Comparison of ENCODE assay signal across 10 mouse cellular contexts in the genomic region with DNA sequence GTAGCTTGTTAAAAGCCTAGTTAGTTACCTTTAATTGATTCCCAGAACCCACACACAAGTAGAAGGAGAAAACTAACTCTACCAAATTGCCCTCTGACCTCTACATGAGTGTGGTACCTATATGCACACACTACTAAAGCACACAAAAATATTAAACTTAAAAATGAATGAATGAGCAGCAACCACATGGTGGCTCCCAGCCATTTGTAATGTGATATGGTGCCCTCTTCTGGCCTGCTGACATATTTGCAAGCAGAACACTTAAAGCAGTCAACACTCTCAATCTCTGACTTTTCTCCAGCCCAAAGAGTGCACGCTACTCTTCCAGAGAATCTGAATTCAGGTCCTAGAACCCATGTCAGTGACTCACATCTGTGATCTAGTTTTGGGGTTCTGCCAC. TPM values are rescaled to one million over a fixed set of nuclear protein-coding genes. Genes with fewer than 3 reads are reported as not detected.
DNase-seq lines count a peak whose midpoint lies in the region; ATAC-seq lines count a peak whose summit lies in the region.
"Had no signal": no experiment of that assay in that cellular context is flagged by ENCODE, and none has a peak within 500 bp of the region (broad histone marks: within the 10 kb centered on the region; RNA-seq: fewer than 3 reads in every experiment).

No protein-coding gene starts in this region.

- no peaks in the 10 kb centered on the region for H3K27me3 ChIP-seq in midbrain, embryonic 11.5 days (ENCODE audit: control insufficient read depth, insufficient read depth, low read length)
- H3K27me3 ChIP-seq: embryonic facial prominence, embryonic 12.5 days; liver, embryonic 15.5 days had no signal

- H3K4me1 ChIP-seq in midbrain, embryonic 11.5 days (ENCODE audit: control insufficient read depth, insufficient read depth, low read length): no peaks in the 10 kb centered on the region
- H3K4me1 ChIP-seq: embryonic facial prominence, embryonic 12.5 days had no signal

- H3K27ac ChIP-seq in midbrain, embryonic 11.5 days (ENCODE audit: low read depth, low read length): no peak overlapping the region
- H3K27ac ChIP-seq: embryonic facial prominence, embryonic 12.5 days; liver, embryonic 15.5 days had no signal

- H3K4me2 ChIP-seq in midbrain, embryonic 11.5 days: no peak overlapping the region
- H3K4me2 ChIP-seq: embryonic facial prominence, embryonic 12.5 days; liver, embryonic 15.5 days had no signal

- no peak for DNase-seq in frontal cortex, postnatal 25 days (ENCODE audit: low spot score in 2 of 2)
- peak; percentile 74 to 76 for DNase-seq in B cell, adult 2 months
- peak; percentile 25 for DNase-seq in adrenal gland, postnatal 25 days
- DNase-seq in layer of hippocampus, postnatal 14 days (ENCODE audit: low spot score in 2 of 2): peak; percentile 12 to 58
- peak; percentile 87 for DNase-seq in midbrain, embryonic 11.5 days (ENCODE audit: low spot score, missing footprints)
- peak; percentile 35 for DNase-seq in telencephalon, adult 2 months (ENCODE audit: low read depth, low spot score)

- H3K36me3 ChIP-seq in midbrain, embryonic 11.5 days (ENCODE audit: control insufficient read depth, insufficient read depth, low read length): 0 out of 2 replicates have a peak, but pooled peaks cover 2% of the 10 kb centered on the region

- ATAC-seq in frontal cortex, adult (ENCODE audit: low TSS enrichment): peak; percentile 72
- peak; percentile 94 for ATAC-seq in erythroid progenitor cell, adult 5-6 weeks (replicated peaks; ENCODE audit: low FRiP score, poor library complexity, severe bottlenecking)
- no peak for ATAC-seq in midbrain, embryonic 11.5 days (ENCODE audit: low FRiP score)

- H3K9ac ChIP-seq in midbrain, embryonic 11.5 days (ENCODE audit: low read length): no peak overlapping the region
- H3K9ac ChIP-seq: embryonic facial prominence, embryonic 12.5 days; liver, embryonic 15.5 days had no signal

- no peak overlapping the region for H3K4me3 ChIP-seq in midbrain, embryonic 11.5 days (ENCODE audit: low read depth, low read length)
- H3K4me3 ChIP-seq: embryonic facial prominence, embryonic 12.5 days; liver, embryonic 15.5 days had no signal

- WGBS in midbrain, embryonic 11.5 days: 63% methylated on average over 1 of the region's 1 CpGs

- H3K9me3 ChIP-seq in midbrain, embryonic 11.5 days (ENCODE audit: control insufficient read depth, low read length): no peaks in the 10 kb centered on the region
- H3K9me3 ChIP-seq: embryonic facial prominence, embryonic 12.5 days; liver, embryonic 15.5 days had no signal

RNA-seq across cellular contexts. Expression of a gene that starts 16.2 kb away (rescaled TPM):
- 68.2 and 87.6 TPM in 2 replicates for total RNA-seq in adrenal gland, postnatal 25 days (2021)
- total RNA-seq in erythroid progenitor cell, adult 5-6 weeks (2015; ENCODE audit: low replicate concordance): 57.7 and 75.9 TPM in 2 replicates
- total RNA-seq in erythroid progenitor cell, adult 5-6 weeks (2017; ENCODE audit: low replicate concordance): 53.8 and 74.5 TPM in 2 replicates
- 10 to 100 TPM; 35.7 to 36.9 TPM for total RNA-seq in layer of hippocampus, postnatal 14 days (2021)
- polyA plus RNA-seq in midbrain, embryonic 11.5 days (2014; fragmentation: Nextera tagmentation; extraction: Ambion mirVana): 26.2 and 27.0 TPM in 2 replicates

RNA-seq across cellular contexts. Expression of a gene that starts 47.8 kb away (rescaled TPM):
- not detected in 2 replicates for total RNA-seq in adrenal gland, postnatal 25 days (2021)
- not detected in 2 replicates for total RNA-seq in erythroid progenitor cell, adult 5-6 weeks (2015; ENCODE audit: low replicate concordance)
- total RNA-seq in erythroid progenitor cell, adult 5-6 weeks (2017; ENCODE audit: low replicate concordance): not detected in 2 replicates
- not detected for total RNA-seq in layer of hippocampus, postnatal 14 days (2021)
- polyA plus RNA-seq in midbrain, embryonic 11.5 days (2014; fragmentation: Nextera tagmentation; extraction: Ambion mirVana): not detected in 2 replicates
- polyA plus RNA-seq: embryonic facial prominence, embryonic 12.5 days; liver, embryonic 15.5 days had no signal

RNA-seq across cellular contexts. Expression of a gene that starts 48.6 kb away (rescaled TPM):
- total RNA-seq in adrenal gland, postnatal 25 days (2021): 2.9 and 4.5 TPM in 2 replicates
- total RNA-seq in erythroid progenitor cell, adult 5-6 weeks (2015; ENCODE audit: low replicate concordance): 3.4 TPM in 1 of 2 replicates, not detected in the other
- total RNA-seq in erythroid progenitor cell, adult 5-6 weeks (2017; ENCODE audit: low replicate concordance): not detected in 2 replicates
- total RNA-seq in layer of hippocampus, postnatal 14 days (2021): 1 to 10 TPM; 7.1 to 8.0 TPM
- polyA plus RNA-seq in midbrain, embryonic 11.5 days (2014; fragmentation: Nextera tagmentation; extraction: Ambion mirVana): 6.7 and 8.0 TPM in 2 replicates

Comparison
In these comparisons a context has a peak if more than half of its experiments do, and no peak if none do; other contexts are left out.
1. DNase-seq: peak in B cell, adult 2 months (2 of 2), adrenal gland, postnatal 25 days (single experiment), layer of hippocampus, postnatal 14 days (2 of 2), midbrain, embryonic 11.5 days (single experiment) and telencephalon, adult 2 months (single experiment); none in frontal cortex, postnatal 25 days (0 of 2).